Mouse (Mus musculus) central nervous system, embryonic 18 days (tissue): ENCODE measurements around the gene Nlrp4c. TPM values are rescaled to one million over a fixed set of nuclear protein-coding genes. Genes with fewer than 3 reads are reported as not detected.

Source experiments
- polyA plus RNA-seq: library from polyadenylated mRNA; depleted of rRNA; stranded (reverse); fragments of >200 nt; gene quantifications from 2 replicates; pipeline ENCODE4 v1.2.3, GENCODE M21; 2012; rRNA removed

Gene Nlrp4c
- polyA plus RNA-seq, result not detected in 2 replicates

GRCm38 (mm10) chr7:6044861-6045260 is at the start of gene Nlrp4c:
Gene Nlrp4c (plus strand): TSS chr7:6045161.

GRCm38 (mm10) chr7:6010910-6011309 is 34.1 kb upstream of the Nlrp4c start, which contains the start of gene Vmn1r65:
Gene Vmn1r65 (minus strand): TSS chr7:6011010.

Other genes with a start within 250 kb of the Nlrp4c start
- gene Vmn1r63, start 239.7 kb upstream of the Nlrp4c start, polyA plus RNA-seq, result not detected in 2 replicates
- not detected in 2 replicates for gene Vmn1r64, start 160.6 kb upstream of the Nlrp4c start, polyA plus RNA-seq
- gene Vmn1r65, start 34.2 kb upstream of the Nlrp4c start, polyA plus RNA-seq, result not detected in 2 replicates
- gene Zfp787, start 110.8 kb downstream of the Nlrp4c start, polyA plus RNA-seq, result 37.3 and 38.6 TPM in 2 replicates
- 62.6 and 66.3 TPM in 2 replicates for gene Zfp444, start 127.1 kb downstream of the Nlrp4c start, polyA plus RNA-seq
- not detected in 2 replicates for gene Galp, start 151.9 kb downstream of the Nlrp4c start, polyA plus RNA-seq
- gene Zscan5b, start 177.1 kb downstream of the Nlrp4c start, polyA plus RNA-seq, result not detected in 2 replicates
- gene Epp13, start 207.5 kb downstream of the Nlrp4c start, polyA plus RNA-seq, result 0.35 and 0.43 TPM in 2 replicates
- gene Zfp667, start 241.4 kb downstream of the Nlrp4c start, polyA plus RNA-seq, result 7.2 and 7.6 TPM in 2 replicates